Mouse (Mus musculus) heart, embryonic 16.5 days (tissue): ENCODE data around the gene 4933434E20Rik. TPM values are rescaled to one million over a fixed set of nuclear protein-coding genes. Genes with fewer than 3 reads are reported as not detected.

Source experiments
- ATAC-seq: fragments of 200-750 bp; cut with Nextera tagmentation; replicated peaks from 2 replicates; pipeline ENCODE4 v1.8.0; 2017; ENCODE audit warnings: moderate number of reproducible peaks; ENCODE audit not compliant: insufficient read depth, low FRiP score; ENCODE audit errors: extremely low read depth
- H3K27ac ChIP-seq: fragments of 300-500 bp; sonication (generic); 2 replicates; pipeline ENCODE4 v1.5.1; 2014; ENCODE audit warnings: mild to moderate bottlenecking, low read length, control low read depth, moderate library complexity
- H3K27me3 ChIP-seq: fragments of 300-500 bp; sonication (generic); 2 replicates; pipeline ENCODE4 v1.6.1; 2014; ENCODE audit warnings: low read length, mixed read lengths; ENCODE audit not compliant: control insufficient read depth, insufficient read depth
- H3K36me3 ChIP-seq: fragments of 300-500 bp; sonication (generic); 2 replicates; pipeline ENCODE4 v1.6.1; 2014; ENCODE audit not compliant: control insufficient read depth, insufficient read depth
- H3K4me1 ChIP-seq: fragments of 300-500 bp; sonication (generic); 2 replicates; pipeline ENCODE4 v1.6.1; 2014; ENCODE audit warnings: low read length, mixed read lengths; ENCODE audit not compliant: control insufficient read depth, insufficient read depth
- H3K4me2 ChIP-seq: fragments of 300-500 bp; sonication (generic); 2 replicates; pipeline ENCODE4 v1.6.1; 2014; ENCODE audit warnings: low read depth, mild to moderate bottlenecking, control low read depth, low read length
- H3K4me3 ChIP-seq: fragments of 300-500 bp; sonication (generic); 2 replicates; pipeline ENCODE4 v1.5.1; 2014; ENCODE audit warnings: mild to moderate bottlenecking, control low read depth, low read length
- H3K9ac ChIP-seq: fragments of 300-500 bp; sonication (generic); 2 replicates; pipeline ENCODE4 v1.6.1; 2014; ENCODE audit warnings: low read length, control low read depth
- H3K9me3 ChIP-seq: fragments of 300-500 bp; sonication (generic); replicated peaks from 2 replicates; pipeline ENCODE4 v1.6.1; 2016; ENCODE audit warnings: low read length; ENCODE audit not compliant: control insufficient read depth
- WGBS: fragments of 180-500 bp; shearing (Covaris S2); extraction: QIAGEN DNeasy Blood & Tissue Kit; methylation state at CpG from one replicate; pipeline ENCODE4 v1.1.7; 2014; 5-methylcytosine and 5-hydroxymethylcytosine counted together
- polyA plus RNA-seq: library from polyadenylated mRNA; unstranded; fragments of >200 nt; fragmentation: Nextera tagmentation; extraction: Ambion mirVana; gene quantifications from 2 replicates; pipeline ENCODE4 v1.2.1, GENCODE M21; 2015

The 4933434E20Rik gene
- polyA plus RNA-seq, 1 experiment from 2014 or later, result 151 TPM

DNA sequence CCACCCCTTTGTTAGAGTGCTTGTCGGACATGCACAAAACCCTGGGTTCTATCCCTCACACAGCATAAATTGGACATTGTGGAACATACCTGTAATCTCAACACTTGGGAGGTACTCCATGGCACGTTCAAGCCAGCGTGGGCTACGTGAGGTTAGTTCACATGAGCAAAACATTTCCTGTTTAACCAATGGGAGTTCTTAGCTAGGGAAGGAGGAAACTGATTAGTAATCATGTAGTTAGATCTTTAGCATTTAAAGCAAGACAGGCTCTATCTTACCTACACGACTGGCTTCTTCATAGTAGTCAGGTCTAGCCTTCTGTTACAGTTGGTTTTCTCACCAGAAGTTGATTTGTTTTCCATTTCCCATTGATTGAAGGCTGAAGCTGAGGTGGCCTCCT is 34.6 kb downstream of the 4933434E20Rik start:
- Histone ChIP-seq H3K36me3 (peaks cover 39% of the 10 kb centered on the region), H3K9me3 (no peaks in the 10 kb centered on the region), H3K4me3 (no peak overlapping the region), H3K27ac (no peak overlapping the region), H3K9ac (no peak overlapping the region), H3K4me2 (no peak overlapping the region), H3K4me1 (peaks cover 47% of the 10 kb centered on the region), H3K27me3 (no peaks in the 10 kb centered on the region)
- ATAC-seq, result no peak
- WGBS, result 76% methylated on average over 5 of the region's 5 CpGs

DNA sequence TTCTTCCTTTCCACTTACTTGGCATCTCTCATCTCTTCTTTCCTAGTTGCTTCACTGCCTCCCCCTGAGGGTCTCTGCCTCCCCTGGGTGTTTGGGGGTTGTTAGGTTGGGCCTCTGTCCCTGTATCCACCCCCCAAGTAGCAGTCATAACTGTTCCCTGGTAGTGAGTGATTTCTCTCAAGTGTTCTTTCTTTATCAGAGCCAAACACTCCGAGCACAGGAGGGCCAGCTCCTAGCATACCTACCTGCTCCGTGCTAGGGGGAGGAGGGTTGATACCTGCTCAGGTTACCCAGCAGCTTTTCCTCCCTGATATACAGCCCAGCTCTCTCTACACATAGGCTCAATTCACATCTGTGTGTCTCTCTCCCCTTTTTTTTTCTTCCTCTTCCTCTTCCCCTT is 37.2 kb downstream of the 4933434E20Rik start:
- Histone ChIP-seq H3K9ac (no peak overlapping the region), H3K27ac (no peak overlapping the region), H3K36me3 (peaks cover 60% of the 10 kb centered on the region), H3K9me3 (no peaks in the 10 kb centered on the region), H3K4me2 (no peak overlapping the region), H3K4me3 (no peak overlapping the region), H3K27me3 (no peaks in the 10 kb centered on the region), H3K4me1 (peaks cover 22% of the 10 kb centered on the region)
- WGBS, result 77% methylated on average over 2 of the region's 2 CpGs
- ATAC-seq, result no peak

DNA sequence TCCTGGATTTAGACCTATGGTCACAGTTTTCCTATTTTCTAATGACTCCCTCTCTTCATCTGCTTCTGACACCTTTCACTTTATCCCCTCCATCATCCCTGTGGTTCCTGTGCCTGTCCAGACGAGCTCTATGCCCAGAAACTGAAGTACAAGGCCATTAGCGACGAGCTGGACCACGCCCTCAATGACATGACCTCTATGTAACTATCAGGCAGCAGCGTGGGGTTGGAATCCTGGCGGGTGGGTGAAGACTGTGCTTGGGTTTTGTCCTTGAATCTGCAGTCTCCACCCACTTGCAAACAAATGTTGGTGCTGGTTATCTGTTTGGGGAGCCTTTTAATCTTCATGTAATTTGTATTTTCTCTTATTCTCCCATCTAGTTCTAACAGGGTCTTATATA is 39.5 kb downstream of the 4933434E20Rik start:
- H3K27me3 ChIP-seq, result no peaks in the 10 kb centered on the region
- no peak overlapping the region for H3K4me2 ChIP-seq
- H3K27ac ChIP-seq, result no peak overlapping the region
- H3K36me3 ChIP-seq, result peaks cover 60% of the 10 kb centered on the region
- no peak overlapping the region for H3K4me3 ChIP-seq
- H3K9me3 ChIP-seq, result no peaks in the 10 kb centered on the region
- ATAC-seq, result no peak
- no peak overlapping the region for H3K9ac ChIP-seq
- H3K4me1 ChIP-seq, result peaks cover 2% of the 10 kb centered on the region; the same call in 1 of the 2 replicates
- 65% methylated on average over 6 of the region's 6 CpGs for WGBS

DNA sequence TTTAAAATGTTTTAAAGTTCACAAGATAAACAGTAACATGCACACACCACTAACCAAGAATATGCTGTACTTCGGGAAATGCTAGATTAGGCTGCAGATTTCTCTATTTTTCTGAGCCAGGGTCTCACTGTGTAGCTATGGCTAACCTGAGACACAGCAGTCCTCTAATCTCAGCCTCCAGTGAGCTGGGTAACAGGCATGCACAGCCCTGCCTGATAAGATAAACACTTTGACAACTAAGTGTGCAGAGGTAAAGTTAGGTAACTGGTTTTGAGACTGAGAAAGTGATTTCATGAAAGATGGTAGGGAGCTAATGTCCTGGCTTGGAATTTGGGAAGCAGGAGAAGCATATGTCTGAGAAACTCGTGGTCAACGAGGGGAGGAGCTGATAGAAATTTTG is 43.0 kb downstream of the 4933434E20Rik start:
- Histone ChIP-seq H3K27me3 (no peaks in the 10 kb centered on the region), H3K4me3 (no peak overlapping the region), H3K9me3 (no peaks in the 10 kb centered on the region), H3K36me3 (peaks cover 39% of the 10 kb centered on the region), H3K4me1 (no peaks in the 10 kb centered on the region), H3K4me2 (no peak overlapping the region), H3K9ac (no peak overlapping the region), H3K27ac (no peak overlapping the region)
- ATAC-seq, result no peak
- 81% methylated on average over 3 of the region's 3 CpGs for WGBS

DNA sequence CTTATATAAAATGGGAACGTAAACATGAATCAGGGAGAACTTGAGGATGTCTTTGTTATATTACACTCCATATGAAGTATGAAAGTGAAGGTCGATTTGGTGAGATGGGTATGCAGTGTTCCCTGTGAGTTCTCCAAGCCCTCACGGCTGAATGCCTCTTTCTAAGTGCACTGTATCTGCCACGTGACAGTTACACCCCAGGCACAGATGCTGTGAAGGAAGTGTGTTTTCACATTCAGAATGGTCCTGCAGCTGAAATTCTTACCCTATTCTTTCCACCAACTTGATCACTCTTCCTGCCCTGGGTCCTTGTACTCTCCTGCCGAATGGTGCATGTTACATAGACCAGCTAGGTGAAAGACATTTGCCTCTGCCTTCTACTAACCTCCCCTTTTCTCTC is 46.5 kb downstream of the 4933434E20Rik start:
- 80% methylated on average over 5 of the region's 5 CpGs for WGBS
- Histone ChIP-seq H3K27ac (no peak overlapping the region), H3K4me3 (no peak overlapping the region), H3K4me2 (no peak overlapping the region), H3K9ac (no peak overlapping the region), H3K27me3 (no peaks in the 10 kb centered on the region), H3K4me1 (no peaks in the 10 kb centered on the region), H3K9me3 (no peaks in the 10 kb centered on the region), H3K36me3 (peaks cover 12% of the 10 kb centered on the region)
- ATAC-seq, result no peak

DNA sequence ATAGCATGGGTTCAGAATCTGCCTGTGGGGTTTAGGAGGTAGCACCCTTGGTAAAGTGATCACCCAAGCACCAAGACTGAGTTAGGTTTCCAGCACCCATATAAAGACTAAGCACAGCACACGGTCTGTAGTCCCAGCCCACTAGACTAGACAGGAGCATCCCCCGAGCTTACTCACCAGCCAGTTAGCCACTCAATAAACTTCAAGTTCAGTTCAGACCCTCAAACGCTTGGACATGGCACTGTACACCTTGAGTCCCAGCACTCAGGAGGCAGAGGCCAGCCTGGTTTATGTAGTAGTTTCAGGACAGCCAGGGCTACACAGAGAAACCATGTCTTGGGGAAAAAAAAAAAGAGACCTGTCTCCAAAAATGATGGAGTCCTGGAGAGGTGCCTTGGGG is 49.6 kb downstream of the 4933434E20Rik start:
- H3K27ac ChIP-seq, result no peak overlapping the region
- H3K9me3 ChIP-seq, result no peaks in the 10 kb centered on the region
- no peak overlapping the region for H3K9ac ChIP-seq
- WGBS, result 79% methylated on average over 3 of the region's 3 CpGs
- no peak overlapping the region for H3K4me2 ChIP-seq
- no peaks in the 10 kb centered on the region for H3K4me1 ChIP-seq
- no peak overlapping the region for H3K4me3 ChIP-seq
- H3K36me3 ChIP-seq, result peaks cover 10% of the 10 kb centered on the region
- ATAC-seq, result no peak
- no peaks in the 10 kb centered on the region for H3K27me3 ChIP-seq

DNA sequence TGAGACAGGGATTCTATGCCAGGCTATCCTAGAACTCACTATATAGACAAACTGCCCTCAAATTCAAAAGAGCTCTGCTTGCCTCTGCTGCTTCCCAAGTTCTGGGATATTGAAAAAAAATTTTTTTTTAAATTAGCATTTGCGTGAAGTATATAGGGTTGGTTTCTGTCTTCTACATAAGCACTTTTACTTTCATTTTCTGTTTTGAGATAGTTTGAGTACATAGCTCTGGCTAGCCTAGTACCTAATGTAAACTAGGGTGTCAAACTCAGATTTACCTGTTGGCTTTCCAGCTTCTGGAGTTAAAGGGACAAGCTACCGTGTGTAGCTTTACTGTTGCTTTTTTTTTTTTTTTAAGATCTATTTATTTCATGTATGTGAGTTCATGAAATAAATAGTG is 50.2 kb downstream of the 4933434E20Rik start:
- Histone ChIP-seq H3K27ac (no peak overlapping the region), H3K27me3 (no peaks in the 10 kb centered on the region), H3K9me3 (no peaks in the 10 kb centered on the region), H3K4me3 (no peak overlapping the region), H3K9ac (no peak overlapping the region), H3K4me2 (no peak overlapping the region), H3K4me1 (no peaks in the 10 kb centered on the region), H3K36me3 (peaks cover 10% of the 10 kb centered on the region)
- 87% methylated on average over 2 of the region's 2 CpGs for WGBS
- no peak for ATAC-seq

DNA sequence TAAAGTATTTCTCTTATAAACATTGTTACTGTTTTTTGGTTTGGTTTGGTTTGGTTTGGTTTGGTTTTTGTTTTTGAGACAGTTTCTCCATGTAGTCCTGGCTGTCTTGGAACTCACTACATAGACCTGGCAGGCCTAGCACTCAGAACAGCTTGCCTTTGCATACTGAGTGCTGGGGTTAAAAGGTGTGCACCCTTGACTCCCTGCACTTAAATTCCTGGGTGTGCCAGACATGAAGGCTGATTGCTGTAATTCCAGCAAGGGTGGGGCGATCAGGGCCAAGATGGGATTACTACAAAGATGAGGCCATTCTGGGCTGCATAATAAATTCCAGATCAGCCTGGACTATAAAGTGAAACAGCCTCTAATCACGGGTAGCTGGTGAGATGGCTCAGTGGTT is 50.8 kb downstream of the 4933434E20Rik start:
- Histone ChIP-seq H3K27me3 (no peaks in the 10 kb centered on the region), H3K27ac (no peak overlapping the region), H3K4me2 (no peak overlapping the region), H3K9me3 (no peaks in the 10 kb centered on the region), H3K9ac (no peak overlapping the region), H3K4me1 (no peaks in the 10 kb centered on the region), H3K4me3 (no peak overlapping the region), H3K36me3 (peaks cover 10% of the 10 kb centered on the region)
- no peak for ATAC-seq
- 77% methylated on average over 2 of the region's 2 CpGs for WGBS

DNA sequence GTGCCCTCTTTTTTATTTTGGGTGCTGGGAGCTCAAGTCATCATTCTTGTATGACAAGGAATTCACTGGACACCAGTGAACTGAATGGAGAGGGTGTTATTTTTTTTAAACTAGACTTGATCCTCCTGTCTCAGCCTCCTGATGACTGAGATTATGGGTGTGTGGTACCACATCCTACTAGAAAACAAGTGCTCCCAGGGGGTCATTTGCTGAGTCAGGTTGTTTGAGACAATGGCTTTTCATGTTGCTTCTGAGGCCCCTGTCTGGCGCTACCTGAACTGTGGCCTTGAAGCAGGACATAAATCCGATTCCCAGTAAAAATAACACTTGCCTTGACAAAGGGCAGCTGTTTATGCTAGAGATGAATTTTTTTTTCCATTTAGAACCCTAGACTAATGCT is 51.7 kb downstream of the 4933434E20Rik start:
- Histone ChIP-seq H3K4me1 (no peaks in the 10 kb centered on the region), H3K27ac (no peak overlapping the region), H3K4me2 (no peak overlapping the region), H3K36me3 (peaks cover 7% of the 10 kb centered on the region), H3K4me3 (no peak overlapping the region), H3K9ac (no peak overlapping the region), H3K27me3 (no peaks in the 10 kb centered on the region), H3K9me3 (no peaks in the 10 kb centered on the region)
- ATAC-seq, result no peak
- 76% methylated on average over 2 of the region's 2 CpGs for WGBS

DNA sequence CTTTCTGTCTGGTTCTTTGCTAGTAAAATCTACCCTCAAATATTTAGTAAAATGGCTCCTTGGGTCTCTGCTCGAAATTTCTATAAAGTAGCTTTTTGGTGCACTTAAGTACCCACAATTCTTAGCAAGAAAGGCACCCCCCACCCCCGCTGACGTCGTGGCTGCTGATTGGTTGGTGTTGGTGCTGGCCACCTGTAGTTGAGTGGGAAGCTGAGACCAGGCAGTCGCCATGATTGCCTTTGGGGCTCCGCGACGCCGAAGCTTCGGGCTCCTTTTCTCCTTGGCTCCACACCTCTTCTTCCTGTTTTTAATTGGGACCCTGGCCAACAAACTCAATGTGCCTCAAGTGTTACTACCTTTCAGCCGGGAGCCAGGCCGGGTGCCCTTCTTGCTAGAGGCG is 52.5 kb downstream of the 4933434E20Rik start, which contains the start of gene Nup210l:
TSS of gene Nup210l (plus strand) at position 195 of the 400 bp plus-strand sequence.
- WGBS, result 79% methylated on average over 13 of the region's 13 CpGs
- no peak for ATAC-seq

More for the DNA sequence above, 52.5 kb downstream of the 4933434E20Rik start, which contains the start of gene Nup210l:
- Histone ChIP-seq H3K9me3 (no peaks in the 10 kb centered on the region), H3K9ac (no peak within 1 kb of the TSS), H3K36me3 (peaks cover 5% of the 10 kb centered on the region), H3K4me1 (no peaks in the 10 kb centered on the region), H3K4me3 (no peak within 1 kb of the TSS), H3K27ac (no peak within 1 kb of the TSS), H3K27me3 (no peaks in the 10 kb centered on the region), H3K4me2 (no peak within 1 kb of the TSS)
